Mouse (Mus musculus) gastrocnemius, postnatal 36 days (tissue): ENCODE data around the gene Ms4a15. TPM values are rescaled to one million over a fixed set of nuclear protein-coding genes. Genes with fewer than 3 reads are reported as not detected.

Source experiments
- DNase-seq, 2 experiments: peaks; one replicate each; pipeline ENCODE4 v3.0.0; 2022
- intact Hi-C: fragments of 180-260 bp; cut with DNase I; formaldehyde crosslinking; loops from one replicate; pipeline ENCODE4 v1.15.1; 2025
- long read RNA-seq, 2 experiments: library from polyadenylated mRNA; stranded (forward); transcript quantifications; one replicate each; pipeline ENCODE4 v2.0.0; 2021
- total RNA-seq, 2 experiments: library from RNA; stranded (reverse); gene quantifications; 2 replicates each; pipeline ENCODE4 v1.2.3; 2021

The Ms4a15 gene
- total RNA-seq = not detected
- long read RNA-seq, experiment 1 = 0 reads
- long read RNA-seq, experiment 2 = 0 reads

- intact Hi-C loops = no loop called here
- DNase-seq = no peak
Measured at GRCm38 (mm10) chr19:10993150-10993549, at the start of gene Ms4a15. TSS of gene Ms4a15 (minus strand) at chr19:10993250.

GRCm38 (mm10) chr19:11037570-11037969, 44.5 kb upstream of the Ms4a15 start:
- no peak for DNase-seq
- intact Hi-C loops = no loop called here

- DNase-seq = no peak
- intact Hi-C loops = no loop called here
Measured at GRCm38 (mm10) chr19:11022382-11022781, 29.3 kb upstream of the Ms4a15 start.

GRCm38 (mm10) chr19:11017891-11018290, 24.8 kb upstream of the Ms4a15 start, which contains the start of gene Ms4a18:
TSS of gene Ms4a18 (minus strand) at chr19:11018031.
- intact Hi-C loops = no loop called here
- no peak for DNase-seq

DNA sequence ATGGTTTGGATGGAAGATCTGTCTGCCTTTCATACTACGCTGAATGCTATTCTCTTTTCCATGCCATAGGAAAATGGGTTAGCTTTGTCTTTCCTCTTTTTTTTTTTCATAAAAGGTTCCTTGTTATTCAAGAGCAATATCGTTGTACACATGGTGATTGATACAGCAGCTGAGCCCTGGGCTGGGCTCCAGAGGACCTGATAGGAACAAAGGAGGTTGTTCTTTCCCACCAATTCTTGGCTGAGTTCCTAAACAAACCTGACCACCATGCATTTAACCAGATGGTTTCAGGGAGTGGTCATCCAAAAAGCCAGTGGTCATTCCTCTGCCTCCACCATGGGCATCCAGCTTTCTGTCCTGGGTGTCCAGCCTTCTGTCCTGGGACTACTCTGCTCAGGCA, 24.2 kb upstream of the Ms4a15 start:
- intact Hi-C loops = no loop called here
- no peak for DNase-seq

DNA sequence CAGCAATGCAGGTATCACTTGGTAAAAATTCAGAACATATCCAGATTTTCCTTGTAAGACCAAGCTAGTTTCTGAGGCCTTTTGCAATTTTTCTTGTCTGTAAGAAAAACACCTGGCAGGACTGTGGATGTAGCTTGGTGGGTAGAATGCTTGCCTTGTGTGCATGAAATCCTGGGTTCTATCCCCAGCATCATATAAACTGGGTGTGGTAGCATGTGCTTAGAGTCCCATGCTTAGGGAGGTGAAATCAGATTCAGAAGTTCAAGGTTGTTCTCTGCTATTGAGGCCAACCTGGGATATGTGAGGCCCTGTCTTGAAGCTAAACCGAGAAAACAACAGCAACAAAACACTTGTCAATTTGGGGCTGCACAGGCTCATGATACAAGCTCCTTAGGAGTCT, 22.9 kb upstream of the Ms4a15 start:
- DNase-seq = no peak
- intact Hi-C loops = no loop called here

- DNase-seq = no peak
- intact Hi-C loops = no loop called here
Measured at GRCm38 (mm10) chr19:11015468-11015867, 22.4 kb upstream of the Ms4a15 start.

GRCm38 (mm10) chr19:10991911-10992310, 1.1 kb downstream of the Ms4a15 start:
- intact Hi-C loops = no loop called here

GRCm38 (mm10) chr19:10990751-10991150, 2.3 kb downstream of the Ms4a15 start:
- no peak for DNase-seq
- intact Hi-C loops = no loop called here

More at GRCm38 (mm10) chr19:10991911-10992310, 1.1 kb downstream of the Ms4a15 start:
- no peak for DNase-seq

GRCm38 (mm10) chr19:10988563-10988962, 4.5 kb downstream of the Ms4a15 start:
- intact Hi-C loops = no loop called here

DNA sequence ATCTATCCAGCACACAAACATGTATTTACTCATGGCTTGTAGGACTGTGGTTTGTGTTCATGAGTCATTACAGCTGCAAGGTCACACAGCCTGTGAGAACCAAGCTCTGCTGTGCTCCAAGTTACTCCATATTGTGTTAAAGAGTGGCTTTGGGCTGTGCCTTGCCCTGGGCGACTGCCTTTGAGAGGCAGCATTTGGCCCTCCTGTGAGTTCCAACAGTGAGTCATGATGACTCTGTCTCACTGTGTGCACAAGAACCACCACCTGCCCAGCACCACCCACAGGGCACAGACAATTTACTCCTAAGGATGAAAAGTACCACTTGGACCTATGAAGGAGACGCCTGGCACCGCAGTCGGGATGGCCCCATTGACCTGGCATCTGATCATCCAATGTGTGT, 7.2 kb downstream of the Ms4a15 start:
- intact Hi-C loops = no loop called here
- no peak for DNase-seq

More at GRCm38 (mm10) chr19:10988563-10988962, 4.5 kb downstream of the Ms4a15 start:
- DNase-seq = no peak

DNA sequence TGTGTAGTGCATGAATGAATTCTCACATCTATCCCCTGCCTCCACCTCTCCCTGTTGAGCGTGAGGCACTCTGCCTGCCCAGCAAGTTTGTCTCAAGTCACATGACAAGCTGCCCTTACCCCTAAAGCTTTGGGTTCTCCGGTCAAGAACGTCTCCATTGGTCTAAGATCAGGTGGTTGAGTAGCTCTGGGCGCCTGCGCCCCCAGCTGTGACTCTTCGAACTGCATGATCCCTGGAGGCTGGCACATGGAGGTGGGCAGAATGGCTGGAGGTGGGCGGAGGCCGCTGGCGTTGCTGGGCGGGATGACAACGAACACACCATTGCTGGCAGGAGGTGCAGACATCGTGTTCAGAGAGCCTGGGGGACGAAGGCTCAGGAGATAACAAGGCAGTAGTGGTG, 8.5 kb downstream of the Ms4a15 start:
- no peak for DNase-seq
- intact Hi-C loops = no loop called here

DNA sequence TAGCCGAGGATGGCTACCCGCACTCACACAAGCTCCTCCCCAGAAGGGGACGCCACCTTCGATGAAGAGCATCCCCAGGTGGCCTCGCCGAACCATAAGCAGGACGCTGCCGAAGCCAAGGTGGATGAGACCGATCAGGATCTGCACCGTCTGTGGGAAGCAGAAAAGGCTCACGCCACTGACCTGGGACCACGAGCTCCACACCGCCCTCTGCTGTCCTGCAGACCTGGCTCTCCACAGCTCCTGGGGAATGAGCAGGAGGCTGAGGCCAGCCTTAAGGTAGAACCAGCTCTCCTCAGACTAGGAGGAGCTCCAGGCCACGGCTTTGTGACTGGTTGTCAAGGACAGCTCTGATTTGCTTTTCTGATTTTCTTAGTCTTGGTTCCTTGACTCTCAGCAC, 9.9 kb downstream of the Ms4a15 start:
- DNase-seq = peak in 1 of 2 experiments; percentile 20
- intact Hi-C loops = no loop called here

DNA sequence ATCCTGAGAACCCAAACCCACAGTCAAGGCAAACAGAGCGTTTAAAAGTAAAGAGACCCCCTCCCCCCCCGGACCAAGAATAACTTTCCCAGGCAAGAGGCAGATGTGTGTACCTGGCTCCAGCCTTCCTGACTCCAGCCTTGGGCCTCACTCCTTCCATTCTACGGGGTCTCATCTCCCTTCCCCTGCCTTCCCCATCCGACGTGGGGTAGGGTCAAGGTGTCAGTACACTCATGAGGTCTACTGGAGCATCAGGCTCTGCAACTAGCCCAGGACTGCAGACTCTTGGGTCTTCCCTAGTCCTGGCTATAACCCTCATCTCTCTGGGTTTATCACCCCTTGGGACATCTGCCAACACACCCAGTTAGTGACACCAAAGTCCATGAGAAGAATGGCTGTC, 12.8 kb downstream of the Ms4a15 start:
- DNase-seq = no peak
- intact Hi-C loops = no loop called here

GRCm38 (mm10) chr19:10979184-10980168, 13.6 kb downstream of the Ms4a15 start:
- intact Hi-C loops = loop anchor here (1.0 kb wide), 1 partner anchor 313 kb away; no protein-coding TSS in a partner anchor
- DNase-seq = peak; percentile 71 to 72

DNA sequence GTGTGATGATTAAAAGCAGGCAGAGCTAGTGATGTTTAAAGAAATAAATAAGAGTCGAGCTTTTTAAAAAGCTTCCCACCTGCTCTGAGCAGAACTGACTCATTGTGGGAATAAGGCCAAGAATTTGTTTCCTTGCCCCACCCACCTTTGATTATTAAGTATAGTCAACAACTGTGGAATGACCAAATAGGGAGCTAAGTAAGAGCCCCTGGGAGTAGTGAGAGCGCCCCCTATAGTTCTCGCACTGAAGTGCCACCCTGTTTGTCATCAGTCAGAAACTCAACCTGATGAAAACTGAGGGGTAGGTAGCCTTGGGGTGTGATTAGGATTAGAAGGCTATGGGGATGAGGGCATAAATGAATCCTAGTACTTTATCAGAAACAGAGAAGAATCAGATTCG, 16.7 kb downstream of the Ms4a15 start:
- no peak for DNase-seq
- intact Hi-C loops = no loop called here

DNA sequence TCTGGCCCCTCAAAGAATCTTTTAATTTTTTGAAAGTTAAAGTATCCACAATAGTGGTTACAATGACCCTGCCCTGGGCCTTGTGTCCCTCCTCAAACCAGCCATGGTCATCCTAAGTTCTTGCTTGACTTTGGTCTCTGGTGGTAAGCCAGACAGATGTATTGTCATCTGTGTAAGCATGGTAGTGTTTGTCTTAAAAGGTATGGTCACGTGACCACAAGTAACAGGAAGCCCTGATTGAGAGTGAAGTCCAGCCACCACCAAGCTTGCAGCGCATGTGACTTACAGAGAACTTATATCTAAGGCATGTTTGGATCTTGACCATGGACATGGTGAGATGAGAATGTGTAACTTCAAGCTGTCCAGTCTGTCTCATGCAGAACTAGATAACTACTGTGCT, 17.9 kb downstream of the Ms4a15 start:
- intact Hi-C loops = no loop called here

DNA sequence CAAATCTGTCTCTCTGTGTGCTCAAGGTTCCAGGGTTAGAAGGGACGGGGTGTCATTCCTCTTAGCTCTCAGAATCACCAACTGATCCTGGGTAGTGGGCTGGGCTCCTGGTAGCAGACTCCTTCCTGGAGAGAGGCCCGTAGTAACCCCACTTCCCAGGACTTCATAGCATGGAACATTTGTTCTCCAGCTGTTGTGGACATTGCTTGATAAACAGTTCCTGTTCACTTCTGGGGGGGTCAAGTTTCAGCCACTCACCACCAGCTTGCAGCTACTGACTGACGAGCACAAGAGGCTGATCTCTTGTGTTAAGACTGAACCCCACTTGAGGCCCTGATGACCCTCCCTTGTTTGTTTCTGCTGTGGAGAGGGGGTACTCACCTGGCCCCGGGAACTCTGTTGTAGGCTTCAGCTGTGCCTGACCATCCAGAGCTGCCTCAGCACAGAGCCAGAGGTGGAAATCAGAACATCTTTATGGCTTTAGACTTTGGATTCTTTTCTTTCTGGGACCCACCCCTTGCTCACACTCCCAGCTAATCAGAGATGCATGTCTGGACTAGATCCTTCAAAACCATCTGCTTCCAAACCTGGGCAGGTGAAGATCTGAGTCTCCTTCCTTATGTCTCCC, 18.7 kb downstream of the Ms4a15 start, which contains the start of gene Ms4a10:
Gene Ms4a10 (minus strand): TSS at position 433 of the 628 bp plus-strand sequence.
- intact Hi-C loops = no loop called here
- no peak for DNase-seq

More for the DNA sequence above, 17.9 kb downstream of the Ms4a15 start:
- no peak for DNase-seq

DNA sequence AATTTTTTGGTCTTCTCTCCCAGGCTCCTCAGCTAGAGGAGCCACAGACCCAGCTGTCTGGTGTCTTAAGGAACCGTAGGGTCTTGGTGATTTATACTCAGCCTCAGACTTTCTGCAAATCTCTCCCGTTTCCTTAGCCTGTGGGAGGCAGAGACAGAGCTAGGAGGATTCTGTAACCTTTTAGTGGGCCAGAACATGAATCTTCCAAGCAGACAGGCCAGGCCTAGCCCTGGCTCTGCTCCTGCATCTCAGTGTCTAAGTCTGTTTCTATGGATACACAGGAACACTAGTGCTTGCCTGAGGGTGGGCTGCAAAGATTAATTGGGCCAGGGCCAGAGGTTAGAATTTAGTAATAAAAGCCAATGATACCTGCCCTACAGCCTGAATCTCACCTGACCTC, 19.9 kb downstream of the Ms4a15 start:
- intact Hi-C loops = no loop called here
- DNase-seq = no peak

DNA sequence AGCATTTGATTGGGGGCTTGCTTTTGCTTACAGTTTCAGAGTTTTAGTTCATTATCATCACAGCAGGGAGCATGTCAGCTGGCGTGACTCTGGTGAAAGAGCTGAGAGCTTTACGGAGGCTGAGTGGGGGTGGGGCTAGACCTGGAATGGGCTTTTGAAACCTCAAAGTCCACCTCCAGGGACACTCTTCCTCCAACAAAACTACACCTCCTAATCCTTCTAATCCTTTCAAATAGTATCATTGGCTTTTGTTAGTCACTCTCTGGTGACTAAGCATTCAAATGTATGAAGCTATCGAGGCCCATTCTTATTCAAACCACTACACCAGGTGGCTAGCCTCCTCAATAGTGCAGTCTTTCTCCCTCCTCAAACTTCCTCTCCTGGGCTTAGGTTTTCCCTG, 20.4 kb downstream of the Ms4a15 start:
- intact Hi-C loops = no loop called here
- DNase-seq = no peak

- intact Hi-C loops = no loop called here
Measured at GRCm38 (mm10) chr19:10970457-10970856, 22.6 kb downstream of the Ms4a15 start.

More at GRCm38 (mm10) chr19:10970457-10970856, 22.6 kb downstream of the Ms4a15 start:
- DNase-seq = no peak
